14 mouse cellular contexts compared by ENCODE assay signal in the genomic region with DNA sequence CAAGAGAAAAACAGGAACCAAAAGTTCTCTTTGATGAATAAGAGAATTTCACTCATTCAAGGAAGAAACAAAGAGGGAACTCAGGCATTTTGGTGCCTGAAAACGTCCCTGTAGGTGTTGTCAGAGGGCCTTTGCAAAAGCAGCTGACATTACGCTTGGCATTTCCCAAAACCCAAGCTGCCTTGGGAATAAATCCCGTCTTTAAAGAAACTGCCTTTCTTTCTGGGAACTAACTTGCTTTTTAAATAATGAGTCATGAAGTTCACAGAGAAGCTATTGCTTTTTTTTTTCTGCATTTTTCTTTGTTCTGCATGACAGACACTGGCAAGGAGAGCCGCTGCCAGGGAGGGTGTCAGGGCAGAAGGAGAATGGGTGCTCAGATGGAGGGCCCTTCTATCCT.
DNase-seq lines count a peak whose midpoint lies in the region; ATAC-seq and TF ChIP-seq lines count a peak whose summit lies in the region.
"Had no signal": no experiment of that assay in that cellular context is flagged by ENCODE, and none has a peak within 500 bp of the region (broad histone marks: within the 10 kb centered on the region; RNA-seq: fewer than 3 reads in every experiment).

No protein-coding gene starts in this region.

- no peaks in the 10 kb centered on the region for H3K9me3 ChIP-seq in heart, embryonic 12.5 days (replicated peaks)
- no peaks in the 10 kb centered on the region for H3K9me3 ChIP-seq in forebrain, embryonic 14.5 days (replicated peaks; ENCODE audit: control insufficient read depth, low read length)
- H3K9me3 ChIP-seq: intestine, embryonic 15.5 days; kidney, embryonic 15.5 days had no signal

- POLR2A ChIA-PET in Patski (lab: Charles Lee): interaction anchor here (0.6 kb wide), 1 partner anchor 96 kb away, joined by 3 read pairs; no protein-coding TSS in a partner anchor

- H3K9ac ChIP-seq in heart, embryonic 12.5 days: no peak overlapping the region
- no peak overlapping the region for H3K9ac ChIP-seq in forebrain, embryonic 14.5 days (ENCODE audit: low read length)
- H3K9ac ChIP-seq: intestine, embryonic 15.5 days; kidney, embryonic 15.5 days had no signal

- no peak for DNase-seq in heart, adult 8-10 months (ENCODE audit: low spot score)
- DNase-seq in layer of hippocampus, adult 2 months (ENCODE audit: low spot score in 2 of 2): no peak
- DNase-seq in layer of hippocampus, adult 9-10 months (ENCODE audit: low spot score): no peak
- no peak for DNase-seq in Patski (ENCODE audit: low read depth, low spot score)
- peak; percentile 34 for DNase-seq in forebrain, embryonic 14.5 days (ENCODE audit: low spot score)
- no peak for DNase-seq in embryo, embryonic 9.5 days (ENCODE audit: extremely low spot score)
- DNase-seq in cerebellum, postnatal 25 days: no peak
- DNase-seq: cerebellum, adult 18-20 months; heart, postnatal 14 days; lung, postnatal 14 days; thymus, postnatal 14 days had no signal

- H3K27me3 ChIP-seq in heart, embryonic 12.5 days (replicated peaks): no peaks in the 10 kb centered on the region
- no peaks in the 10 kb centered on the region for H3K27me3 ChIP-seq in Patski
- no peaks in the 10 kb centered on the region for H3K27me3 ChIP-seq in forebrain, embryonic 14.5 days (replicated peaks; ENCODE audit: control insufficient read depth, insufficient read depth, low read length)
- H3K27me3 ChIP-seq: intestine, embryonic 15.5 days; kidney, embryonic 15.5 days had no signal

- CTCF ChIA-PET in Patski (lab: Charles Lee): interaction anchor here (1.4 kb wide), 1 partner anchor 29 kb away, joined by 3 read pairs; no protein-coding TSS in a partner anchor

- WGBS in heart, embryonic 12.5 days: 78% methylated on average over 4 of the region's 4 CpGs
- WGBS in forebrain, embryonic 14.5 days: 27% methylated on average over 4 of the region's 4 CpGs

- in situ Hi-C loops in Patski (cut with MboI; ENCODE audit: low pct_unique_long_range_greater_than_20kb): no loop called here

- no peak overlapping the region for H3K4me3 ChIP-seq in heart, embryonic 12.5 days
- H3K4me3 ChIP-seq in layer of hippocampus, adult 2 months: no peak overlapping the region
- no peak overlapping the region for H3K4me3 ChIP-seq in forebrain, embryonic 14.5 days (ENCODE audit: low read depth, low read length)
- H3K4me3 ChIP-seq: intestine, embryonic 15.5 days; kidney, embryonic 15.5 days had no signal

- no peak overlapping the region for H3K4me2 ChIP-seq in heart, embryonic 12.5 days
- H3K4me2 ChIP-seq in forebrain, embryonic 14.5 days (ENCODE audit: low read length): no peak overlapping the region
- H3K4me2 ChIP-seq: intestine, embryonic 15.5 days; kidney, embryonic 15.5 days had no signal

- ATAC-seq in heart, embryonic 12.5 days (ENCODE audit: insufficient number of reproducible peaks, low FRiP score): no peak
- peak; percentile 66 for ATAC-seq in Patski
- no peak for ATAC-seq in forebrain, embryonic 14.5 days
- ATAC-seq: intestine, embryonic 15.5 days had no signal

- H3K27ac ChIP-seq in heart, embryonic 12.5 days (ENCODE audit: poor library complexity, severe bottlenecking): 0 out of 2 replicates have a peak overlapping the region, but pooled peaks have one; percentile 9
- H3K27ac ChIP-seq in layer of hippocampus, adult 2 months: peak overlapping the region; percentile 85
- peak overlapping the region; percentile 48; the same call in 1 of the 2 replicates for H3K27ac ChIP-seq in forebrain, embryonic 14.5 days (ENCODE audit: low read depth, low read length)
- H3K27ac ChIP-seq: intestine, embryonic 15.5 days; kidney, embryonic 15.5 days had no signal

- no peak for TF ChIP-seq CTCF in layer of hippocampus, adult 2 months (conservative IDR thresholded peaks at IDR 0.05)
- TF ChIP-seq CTCF in Patski (IDR thresholded peaks at IDR 0.05): no peak

- H3K4me1 ChIP-seq in heart, embryonic 12.5 days (replicated peaks): peaks cover 57% of the 10 kb centered on the region
- peaks cover 6% of the 10 kb centered on the region; the same call in 1 of the 2 replicates for H3K4me1 ChIP-seq in forebrain, embryonic 14.5 days (ENCODE audit: control insufficient read depth, insufficient read depth, low read length)

- peaks cover 17% of the 10 kb centered on the region for H3K36me3 ChIP-seq in heart, embryonic 12.5 days
- peaks cover 18% of the 10 kb centered on the region; the same call in 1 of the 2 replicates for H3K36me3 ChIP-seq in forebrain, embryonic 14.5 days (ENCODE audit: control insufficient read depth, insufficient read depth, low read length)
- H3K36me3 ChIP-seq: intestine, embryonic 15.5 days had no signal

Comparison
In these comparisons a context has a peak if more than half of its experiments do, and no peak if none do; other contexts are left out.
1. H3K27ac ChIP-seq: peak in every context shown above with its lines; median percentile 85 in layer of hippocampus, adult 2 months; 48 in forebrain, embryonic 14.5 days; 9 in heart, embryonic 12.5 days.